Mouse (Mus musculus) CH12.LX (cell line): ENCODE measurements around the gene Kcnj1. TPM values are rescaled to one million over a fixed set of nuclear protein-coding genes. Genes with fewer than 3 reads are reported as not detected.

Source experiments
- DNase-seq: peaks from one replicate; pipeline ENCODE4 v3.0.0-alpha.2; 2013; ENCODE audit errors: extremely low read depth
- H3K27ac ChIP-seq: 2 replicates; pipeline ENCODE4 v1.5.1; 2012; ENCODE audit warnings: low read depth, mild to moderate bottlenecking, control low read depth, moderate library complexity; ENCODE audit not compliant: insufficient read depth
- H3K27me3 ChIP-seq: replicated peaks from 2 replicates; pipeline ENCODE3; 2012; ENCODE audit warnings: inconsistent platforms
- H3K36me3 ChIP-seq, 2 experiments: replicated peaks in 1 of 2; 2 replicates each; pipeline versions ENCODE3 to v1.6.1; 2012; ENCODE audit warnings: inconsistent platforms in 1 of 2, low read length in 1 of 2, mild to moderate bottlenecking in 1 of 2, mixed read lengths in 1 of 2, moderate library complexity in 1 of 2; ENCODE audit not compliant: control insufficient read depth in 1 of 2, insufficient read depth in 1 of 2
- H3K4me1 ChIP-seq, 2 experiments: 2 replicates each; pipeline ENCODE4 v1.6.1; 2012; ENCODE audit warnings: inconsistent platforms in 1 of 2, moderate library complexity in 1 of 2; ENCODE audit not compliant: insufficient read depth in 2 of 2, control insufficient read depth in 1 of 2
- H3K4me2 ChIP-seq: 2 replicates; pipeline ENCODE4 v1.6.1; 2012; ENCODE audit warnings: low read depth, mild to moderate bottlenecking, control low read depth; ENCODE audit not compliant: poor library complexity, insufficient read depth, severe bottlenecking
- H3K4me3 ChIP-seq, 3 experiments: fragments of 150-350 bp in 1 of 3; sonication (generic) in 1 of 3; replicated peaks in 1 of 3; 2 replicates each; pipeline versions ENCODE3 to v1.5.1; 2011 to 2012; ENCODE audit warnings: low read depth in 2 of 3, low read length in 2 of 3, mild to moderate bottlenecking in 2 of 3, moderate library complexity in 2 of 3, control low read depth in 1 of 3, improper control_type of control experiment in 1 of 3, inconsistent platforms in 1 of 3, mixed read lengths in 1 of 3; ENCODE audit not compliant: poor library complexity in 1 of 3
- H3K79me2 ChIP-seq: replicated peaks from 2 replicates; pipeline ENCODE4 v1.6.1; 2012; ENCODE audit warnings: mild to moderate bottlenecking, moderate library complexity; ENCODE audit not compliant: control insufficient read depth, poor library complexity, insufficient read depth, severe bottlenecking; ENCODE audit errors: extremely low read depth
- H3K9ac ChIP-seq: 2 replicates; pipeline ENCODE4 v1.6.1; 2012; ENCODE audit warnings: low read depth, mild to moderate bottlenecking, control low read depth, moderate library complexity; ENCODE audit not compliant: insufficient read depth
- H3K9me3 ChIP-seq: replicated peaks from 2 replicates; pipeline ENCODE3; 2012; ENCODE audit warnings: low read length, inconsistent platforms, mixed read lengths
- BHLHE40 ChIP-seq: IDR thresholded peaks from 2 replicates; pipeline ENCODE4 v1.6.1; 2011; ENCODE audit warnings: mild to moderate bottlenecking, low read depth, low read length, improper control_type of control experiment
- CHD1 ChIP-seq: IDR thresholded peaks from 2 replicates; pipeline ENCODE4 v1.6.1; 2012; ENCODE audit warnings: low read depth, low read length, improper control_type of control experiment, inconsistent platforms
- ELF1 ChIP-seq: IDR thresholded peaks from 2 replicates; pipeline ENCODE4 v1.6.1; 2014; ENCODE audit warnings: low read depth, mild to moderate bottlenecking, inconsistent platforms, low read length, improper control_type of control experiment
- ETS1 ChIP-seq: conservative IDR thresholded peaks from 2 replicates; pipeline ENCODE4 v1.6.1; 2012; ENCODE audit warnings: low read depth, mild to moderate bottlenecking, inconsistent platforms, low read length, improper control_type of control experiment, moderate library complexity
- HCFC1 ChIP-seq: IDR thresholded peaks from 2 replicates; pipeline ENCODE4 v1.6.1; 2012; ENCODE audit warnings: low read depth, mild to moderate bottlenecking, inconsistent platforms, low read length, improper control_type of control experiment
- JUN ChIP-seq: IDR thresholded peaks from 2 replicates; pipeline ENCODE4 v1.6.1; 2011; ENCODE audit warnings: low read depth, mild to moderate bottlenecking, low read length, improper control_type of control experiment, moderate library complexity; ENCODE audit not compliant: insufficient read depth
- JUND ChIP-seq: conservative IDR thresholded peaks from 2 replicates; pipeline ENCODE4 v1.6.1; 2011; ENCODE audit warnings: low read depth, low read length, improper control_type of control experiment
- KAT2A ChIP-seq: IDR thresholded peaks from 2 replicates; pipeline ENCODE4 v1.6.1; 2012; ENCODE audit warnings: low read length, improper control_type of control experiment, inconsistent platforms; ENCODE audit not compliant: insufficient replicate concordance
- MAZ ChIP-seq: IDR thresholded peaks from 2 replicates; pipeline ENCODE4 v1.6.1; 2012; ENCODE audit warnings: low read depth, mild to moderate bottlenecking, inconsistent platforms, low read length, improper control_type of control experiment, moderate library complexity
- MXI1 ChIP-seq: IDR thresholded peaks from 2 replicates; pipeline ENCODE4 v1.6.1; 2011; ENCODE audit warnings: mild to moderate bottlenecking, low read depth, low read length, improper control_type of control experiment
- NELFE ChIP-seq: IDR thresholded peaks from 2 replicates; pipeline ENCODE4 v1.6.1; 2011; ENCODE audit warnings: low read depth, low read length, improper control_type of control experiment
- NRF1 ChIP-seq: IDR thresholded peaks from 2 replicates; pipeline ENCODE4 v1.6.1; 2014; ENCODE audit warnings: low read depth, mild to moderate bottlenecking, inconsistent platforms, low read length, improper control_type of control experiment, moderate library complexity
- POLR2AphosphoS2 ChIP-seq: IDR thresholded peaks from 2 replicates; pipeline ENCODE4 v1.6.1; 2011; ENCODE audit warnings: low read depth, low read length, improper control_type of control experiment
- RAD21 ChIP-seq: IDR thresholded peaks from 2 replicates; pipeline ENCODE4 v1.6.1; 2011; ENCODE audit warnings: low read depth, mild to moderate bottlenecking, low read length, improper control_type of control experiment, moderate library complexity
- SMC3 ChIP-seq: IDR thresholded peaks from 2 replicates; pipeline ENCODE4 v1.6.1; 2011; ENCODE audit warnings: low read depth, low read length, improper control_type of control experiment
- TCF12 ChIP-seq: IDR thresholded peaks from 2 replicates; pipeline ENCODE4 v1.6.1; 2014; ENCODE audit warnings: low read depth, mild to moderate bottlenecking, inconsistent platforms, low read length, improper control_type of control experiment
- UBTF ChIP-seq: IDR thresholded peaks from 2 replicates; pipeline ENCODE4 v1.6.1; 2012; ENCODE audit warnings: low read depth, mild to moderate bottlenecking, inconsistent platforms, low read length, improper control_type of control experiment, moderate library complexity
- USF1 ChIP-seq: IDR thresholded peaks from 2 replicates; pipeline ENCODE4 v1.6.1; 2014; ENCODE audit warnings: low read depth, mild to moderate bottlenecking, inconsistent platforms, low read length, improper control_type of control experiment
- USF2 ChIP-seq: conservative IDR thresholded peaks from 2 replicates; pipeline ENCODE4 v1.6.1; 2011; ENCODE audit warnings: low read depth, low read length, improper control_type of control experiment
- ZC3H11A ChIP-seq: IDR thresholded peaks from 2 replicates; pipeline ENCODE4 v1.6.1; 2012; ENCODE audit warnings: low read depth, mild to moderate bottlenecking, inconsistent platforms, low read length, improper control_type of control experiment
- ZKSCAN1 ChIP-seq: IDR thresholded peaks from 2 replicates; pipeline ENCODE4 v1.6.1; 2012; ENCODE audit warnings: low read depth, inconsistent platforms, low read length, improper control_type of control experiment, borderline replicate concordance
- ZNF384 ChIP-seq: IDR thresholded peaks from 2 replicates; pipeline ENCODE4 v1.6.1; 2012; ENCODE audit warnings: low read depth, low read length, improper control_type of control experiment, inconsistent platforms
- dilution Hi-C: fragments of 300-500 bp; cut with MboI; formaldehyde crosslinking; loops from 2 replicates; pipeline ENCODE4 v1.14.3; 2020; ENCODE audit warnings: low sequenced_read_pairs; ENCODE audit not compliant: extremely low pct_unique_long_range_greater_than_20kb, extremely low pct_ligation_motif_present
- in situ Hi-C: fragments of 300-500 bp; cut with MboI; formaldehyde crosslinking; loops from 3 replicates; pipeline ENCODE4 v1.14.3; 2019; ENCODE audit warnings: low sequenced_read_pairs, low pct_ligation_motif_present, low pct_unique_long_range_greater_than_20kb, mixed read lengths
- polyA plus RNA-seq: library from polyadenylated mRNA; unstranded; fragments of >175 nt; gene quantifications from 2 replicates; pipeline ENCODE4 v1.2.1, GENCODE M21; 2012; ENCODE audit warnings: low read depth; ENCODE audit not compliant: insufficient read length
- total RNA-seq, 2 experiments: library from RNA; depleted of rRNA; stranded (reverse); fragments of 300-350 nt in 1 of 2; fragments of >200 nt in 1 of 2; gene quantifications; 2 replicates each; pipeline ENCODE4 v1.2.3; 2012 to 2014

The Kcnj1 gene
- total and polyA plus RNA-seq, 3 experiments, result 0.07 to 0.11 TPM; not detected in 1

DNA sequence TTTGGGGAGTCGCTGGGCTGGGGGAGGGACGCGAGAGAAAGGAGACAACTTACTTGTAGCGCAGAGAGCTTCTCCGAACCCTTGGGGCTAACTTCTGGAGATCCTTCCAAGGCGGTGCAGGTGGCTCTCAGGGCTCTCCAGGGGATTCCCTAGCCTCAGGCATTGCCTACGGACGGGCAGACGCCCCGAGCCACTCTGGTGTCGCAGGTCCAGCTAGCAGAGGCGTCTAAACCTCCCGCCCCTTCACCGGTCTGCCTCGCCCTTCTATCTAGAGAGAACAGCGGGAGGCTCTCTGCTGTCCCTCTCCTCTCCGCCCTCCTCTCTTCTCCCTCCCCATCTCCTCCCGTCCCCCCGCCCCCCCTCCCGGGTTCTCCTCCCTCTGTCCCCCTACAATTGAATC lies 28.2 kb upstream of the Kcnj1 start, which contains the start of gene Kcnj5:
TSS of gene Kcnj5 (minus strand) at position 300 of the 400 bp plus-strand sequence.
- H3K4me2 ChIP-seq, result no peak within 1 kb of the TSS
- in situ Hi-C loops, result loop anchor here (5.0 kb wide), 1 partner anchor 72 kb away; no protein-coding TSS in a partner anchor
- peaks cover 0 to 1% of the 10 kb centered on the region in 2 experiments; a peak in 1 of 4 replicates for H3K4me1 ChIP-seq
- H3K9ac ChIP-seq, result no peak within 1 kb of the TSS
- TF ChIP-seq SMC3 (no peak), POLR2AphosphoS2 (no peak), BHLHE40 (no peak), KAT2A (no peak), NELFE (no peak), ELF1 (no peak), NRF1 (no peak), UBTF (no peak)
- TF ChIP-seq, all 38 proteins: peak for 0
- Histone ChIP-seq H3K4me3 (no peak within 1 kb of the TSS), H3K27me3 (no peaks in the 10 kb centered on the region), H3K9me3 (no peaks in the 10 kb centered on the region), H3K79me2 (no peaks in the 10 kb centered on the region), H3K27ac (no peak within 1 kb of the TSS), H3K36me3 (no peaks in the 10 kb centered on the region)
- DNase-seq, result no peak
- dilution Hi-C loops, result no loop called here

DNA sequence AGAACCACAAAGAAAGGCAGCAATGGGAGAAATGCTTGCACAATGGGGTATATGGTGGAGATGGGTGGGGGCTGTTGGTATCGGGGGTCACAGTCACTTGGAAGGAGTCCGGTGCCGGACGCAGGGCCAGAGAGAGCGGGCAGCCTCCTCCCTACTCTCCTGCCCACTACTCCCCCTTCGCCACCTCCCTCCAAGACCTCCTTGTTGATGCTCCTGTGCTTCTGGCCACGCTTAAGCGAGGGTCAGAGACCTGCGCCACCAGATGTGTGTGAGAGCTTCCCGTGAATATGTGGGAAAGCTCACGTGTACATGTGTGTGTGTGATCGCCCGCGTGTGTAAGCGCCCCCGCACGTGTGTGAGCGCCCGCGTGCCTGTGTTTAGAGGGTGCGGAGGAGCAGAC lies 27.8 kb upstream of the Kcnj1 start:
- no peaks in the 10 kb centered on the region for H3K36me3 ChIP-seq
- dilution Hi-C loops, result no loop called here
- no peak overlapping the region for H3K4me2 ChIP-seq
- H3K79me2 ChIP-seq, result no peaks in the 10 kb centered on the region
- no peak for DNase-seq
- no peaks in the 10 kb centered on the region for H3K9me3 ChIP-seq
- H3K9ac ChIP-seq, result no peak overlapping the region
- no peak overlapping the region for H3K4me3 ChIP-seq
- in situ Hi-C loops, result loop anchor here (5.0 kb wide), 1 partner anchor 72 kb away; no protein-coding TSS in a partner anchor
- TF ChIP-seq USF2 (no peak), BHLHE40 (no peak), ZC3H11A (no peak), JUN (no peak), HCFC1 (no peak), ZNF384 (no peak), NELFE (no peak)
- no peak overlapping the region for H3K27ac ChIP-seq
- H3K4me1 ChIP-seq, result peaks cover 0 to 5% of the 10 kb centered on the region in 2 experiments; a peak in 1 of 4 replicates
- H3K27me3 ChIP-seq, result no peaks in the 10 kb centered on the region

DNA sequence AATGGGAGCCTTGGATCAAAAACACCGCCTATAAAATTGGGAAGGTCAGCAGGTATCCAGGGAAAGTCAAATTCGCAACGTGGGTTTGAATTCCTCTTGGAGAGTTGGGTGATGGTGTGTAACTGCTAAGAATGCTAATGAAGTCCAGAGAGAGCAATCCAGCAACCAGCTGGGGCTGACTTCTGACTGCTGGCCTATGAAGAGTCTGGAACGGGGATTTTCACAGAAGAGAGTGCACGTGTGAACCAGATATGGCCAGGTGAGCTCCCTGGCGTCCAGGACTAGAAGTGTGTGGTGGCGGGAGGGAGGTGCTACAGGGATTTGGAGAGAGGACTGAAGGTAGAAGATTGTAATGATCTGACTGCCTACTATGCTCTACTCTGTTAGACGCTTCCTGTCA lies 24.2 kb upstream of the Kcnj1 start:
- no peaks in the 10 kb centered on the region for H3K79me2 ChIP-seq
- no peak overlapping the region for H3K27ac ChIP-seq
- no peak overlapping the region for H3K4me3 ChIP-seq
- TF ChIP-seq ZKSCAN1 (no peak), MXI1 (no peak), RAD21 (no peak), USF2 (no peak), ETS1 (no peak), MAZ (no peak), ZC3H11A (no peak), CHD1 (no peak), ELF1 (no peak), JUN (no peak), TCF12 (no peak), ZNF384 (no peak), UBTF (no peak), KAT2A (no peak), JUND (no peak), USF1 (no peak)
- H3K9ac ChIP-seq, result no peak overlapping the region
- H3K9me3 ChIP-seq, result no peaks in the 10 kb centered on the region
- H3K36me3 ChIP-seq, result no peaks in the 10 kb centered on the region
- no peak for DNase-seq
- peaks cover 3% of the 10 kb centered on the region for H3K27me3 ChIP-seq
- no peak overlapping the region for H3K4me2 ChIP-seq
- peaks cover 2 to 11% of the 10 kb centered on the region in 2 experiments; a peak in 3 of 4 replicates for H3K4me1 ChIP-seq
- dilution Hi-C loops, result no loop called here
- in situ Hi-C loops, result no loop called here
